Mouse (Mus musculus) layer of hippocampus, adult 6 months (tissue): ENCODE measurements around the gene Saal1. TPM values are rescaled to one million over a fixed set of nuclear protein-coding genes. Genes with fewer than 3 reads are reported as not detected.

Experiments
- long read RNA-seq, 2 experiments: library from polyadenylated mRNA; unstranded; transcript quantifications; one replicate each; pipeline ENCODE4 v2.0.0; 2019 to 2020
- polyA plus RNA-seq: library from polyadenylated mRNA; unstranded; fragments of <200 nt; fragmentation: Nextera tagmentation; gene quantifications from 2 replicates; pipeline ENCODE4 v1.2.3, GENCODE M21; 2021

The Saal1 gene
- polyA plus RNA-seq, result 9.9 and 11.1 TPM in 2 replicates
- long read RNA-seq, experiment 1, full-length matches to known transcripts, result 31 of 35 reads
- long read RNA-seq, experiment 1, partial matches to known transcripts, result 0 of 35 reads
- long read RNA-seq, experiment 1, other reads (novel, unspliced or antisense), result 4 of 35 reads
- long read RNA-seq, experiment 2, full-length matches to known transcripts, result 69 of 79 reads
- long read RNA-seq, experiment 2, partial matches to known transcripts, result 0 of 79 reads
- long read RNA-seq, experiment 2, other reads (novel, unspliced or antisense), result 10 of 79 reads

DNA sequence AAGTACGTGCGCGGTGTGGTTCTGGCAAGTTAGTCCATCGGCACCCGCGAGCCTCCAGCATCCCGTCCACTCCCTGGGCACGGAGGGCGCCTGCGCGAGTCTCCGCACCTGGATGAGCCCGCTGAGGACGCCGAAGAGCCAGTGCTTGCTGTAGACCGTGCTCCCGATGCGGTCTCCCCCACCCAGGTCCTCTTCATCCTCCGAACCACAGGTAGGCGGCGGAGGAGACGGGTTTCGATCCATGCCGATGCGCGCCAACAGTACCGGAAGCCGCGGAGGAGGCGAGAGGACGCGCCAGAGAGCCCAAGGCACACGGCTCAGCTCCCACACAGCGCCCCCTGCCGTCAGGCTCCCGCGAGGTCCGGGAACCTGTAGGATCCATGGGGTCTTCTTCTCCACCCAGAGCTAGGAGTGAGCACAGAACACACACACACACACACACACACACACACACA is at the start of gene Saal1:
TSS of gene Saal1 (minus strand) at position 291 of the 455 bp plus-strand sequence.

GRCm38 (mm10) chr7:46751490-46751889 is 41.0 kb upstream of the Saal1 start, which contains the start of gene Saa2:
TSS of gene Saa2 (plus strand) at chr7:46751790.

GRCm38 (mm10) chr7:46742880-46743279 is 32.4 kb upstream of the Saal1 start, which contains the start of gene Saa1:
TSS of gene Saa1 (minus strand) at chr7:46742980.

GRCm38 (mm10) chr7:46732458-46732857 is 22.0 kb upstream of the Saal1 start, which contains the start of gene Saa4:
TSS of gene Saa4 (minus strand) at chr7:46732603.

DNA sequence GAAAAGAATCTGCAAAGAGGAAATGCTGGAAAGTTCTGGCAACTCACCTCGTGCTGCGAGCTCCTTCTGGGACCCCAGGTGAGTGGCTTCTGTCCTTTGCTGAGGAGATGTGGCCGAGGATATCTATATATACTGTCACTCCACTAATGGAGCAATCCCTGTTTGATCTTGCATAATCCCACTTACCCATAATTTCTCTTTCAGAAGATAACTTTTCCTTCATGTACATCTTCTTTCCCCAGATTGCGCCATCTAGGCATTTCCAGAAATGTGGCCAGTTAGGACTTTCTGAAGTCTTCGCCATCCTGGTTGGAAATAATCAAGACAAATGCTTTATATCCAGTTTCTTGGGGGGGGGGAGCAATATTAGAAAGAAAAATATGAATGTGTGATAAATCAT is 5.1 kb upstream of the Saal1 start, which contains the start of gene Saa3:
TSS of gene Saa3 (minus strand) at position 101 of the 400 bp plus-strand sequence.

DNA sequence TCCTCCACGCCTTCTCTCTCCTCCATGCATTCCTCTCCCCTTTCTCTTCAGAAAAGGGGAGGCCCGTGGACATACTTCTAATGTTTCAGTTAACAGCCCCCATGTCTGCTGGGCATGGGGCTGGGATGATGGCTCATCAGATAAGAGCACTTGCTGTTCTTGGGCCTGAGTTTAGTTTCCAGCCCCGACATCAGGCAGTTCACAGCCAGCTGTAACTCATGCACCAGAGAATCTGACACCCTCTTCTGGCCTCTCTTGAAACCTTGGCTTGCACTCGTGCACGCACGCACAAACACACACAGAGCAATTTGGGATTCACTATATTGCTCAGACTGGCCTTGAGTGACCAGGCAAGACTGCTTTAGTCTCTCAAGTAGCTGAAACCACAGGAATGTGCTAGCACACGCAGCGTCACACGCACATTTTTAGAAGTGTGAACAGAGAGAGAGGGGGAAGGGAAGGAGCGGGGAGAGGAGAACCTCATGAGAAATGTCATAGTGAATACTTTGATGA is 38.3 kb downstream of the Saal1 start, which contains the start of gene Tph1:
TSS of gene Tph1 (minus strand) at position 378 of the 513 bp plus-strand sequence.

GRCm38 (mm10) chr7:46639692-46640031 is 70.8 kb downstream of the Saal1 start, which contains the start of gene Sergef:
TSS of gene Sergef (minus strand) at chr7:46639807.

Other genes with a start within 250 kb of the Saal1 start
- gene Sergef, start 70.9 kb downstream of the Saal1 start, polyA plus RNA-seq, result 32.6 and 34.1 TPM in 2 replicates
- gene Tph1, start 38.1 kb downstream of the Saal1 start, polyA plus RNA-seq, result 0.34 and 0.64 TPM in 2 replicates
- not detected in 2 replicates for gene Saa3, start 5.0 kb upstream of the Saal1 start, polyA plus RNA-seq
- gene Saa4, start 21.9 kb upstream of the Saal1 start, polyA plus RNA-seq, result not detected in 2 replicates
- 0.19 and 0.28 TPM in 2 replicates for gene Saa1, start 32.3 kb upstream of the Saal1 start, polyA plus RNA-seq
- 0.53 TPM in 1 of 2 replicates, not detected in the other for gene Saa2, start 41.1 kb upstream of the Saal1 start, polyA plus RNA-seq
- gene Hps5, start 85.4 kb upstream of the Saal1 start, polyA plus RNA-seq, result 3.3 and 4.4 TPM in 2 replicates
- gene Gtf2h1, start 85.4 kb upstream of the Saal1 start, polyA plus RNA-seq, result 14.6 and 17.1 TPM in 2 replicates
- gene Ldha, start 130.8 kb upstream of the Saal1 start, polyA plus RNA-seq, result 957 and 989 TPM in 2 replicates
- not detected in 2 replicates for gene Ldhc, start 150.5 kb upstream of the Saal1 start, polyA plus RNA-seq
- gene Tsg101, start 209.3 kb upstream of the Saal1 start, polyA plus RNA-seq, result 239 and 241 TPM in 2 replicates
- gene Uevld, start 247.8 kb upstream of the Saal1 start, polyA plus RNA-seq, result 3.5 and 3.6 TPM in 2 replicates